12 mouse cellular contexts compared by ENCODE assay signal in the genomic region with DNA sequence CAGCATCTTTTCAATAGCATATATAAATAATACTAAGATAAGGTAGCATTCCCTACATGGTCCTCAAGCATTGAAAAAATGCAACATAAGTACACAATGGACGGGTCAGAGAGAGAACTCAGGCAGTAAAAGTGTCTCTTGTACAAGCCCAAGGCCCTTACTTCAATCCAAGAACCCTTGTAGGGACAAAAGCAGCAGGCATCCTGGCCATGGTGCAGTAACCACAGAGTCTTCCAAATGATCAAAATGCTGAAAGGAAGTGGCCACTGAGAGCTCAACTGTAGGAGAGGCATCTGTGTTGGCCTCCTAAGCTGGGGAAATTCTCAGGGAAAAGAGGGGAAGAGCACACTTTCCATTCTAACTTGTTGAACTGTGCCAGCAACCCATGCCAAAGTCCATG.
"Had no signal": no experiment of that assay in that cellular context is flagged by ENCODE, and none has a peak within 500 bp of the region (broad histone marks: within the 10 kb centered on the region; RNA-seq: fewer than 3 reads in every experiment).

No protein-coding gene starts in this region.

- DNase-seq: gastrocnemius, postnatal 14 days; gastrocnemius, postnatal 36 days; heart, adult 2 months; heart, postnatal 14 days; heart, postnatal 36 days; kidney, adult 11 months; kidney, adult 2 months; kidney, adult 9 months; kidney, postnatal 14 days; kidney, postnatal 36 days; layer of hippocampus, adult 9-11 months; layer of hippocampus, postnatal 36 days had no signal
